Mouse (Mus musculus) erythroblast, embryonic 14.5 days (primary cell): ENCODE measurements around the gene Plac8. TPM values are rescaled to one million over a fixed set of nuclear protein-coding genes. Genes with fewer than 3 reads are reported as not detected.

Experiments used
- H3K27me3 ChIP-seq: 2 replicates; pipeline ENCODE4 v1.6.1; 2012; ENCODE audit warnings: inconsistent platforms; ENCODE audit not compliant: control insufficient read depth
- H3K36me3 ChIP-seq: 2 replicates; pipeline ENCODE4 v1.6.1; 2012; ENCODE audit warnings: mild to moderate bottlenecking, inconsistent platforms; ENCODE audit not compliant: control insufficient read depth
- H3K4me1 ChIP-seq: 2 replicates; pipeline ENCODE4 v1.6.1; 2012; ENCODE audit warnings: inconsistent platforms; ENCODE audit not compliant: control insufficient read depth
- H3K4me3 ChIP-seq: replicated peaks from 2 replicates; pipeline ENCODE3; 2012; ENCODE audit warnings: moderate library complexity, mild to moderate bottlenecking, inconsistent platforms
- H3K9me3 ChIP-seq: 2 replicates; pipeline ENCODE4 v1.6.1; 2012; ENCODE audit warnings: low read length, inconsistent platforms, mixed read lengths; ENCODE audit not compliant: control insufficient read depth
- GATA1 ChIP-seq: IDR thresholded peaks from 2 replicates; pipeline ENCODE4 v1.6.1; 2012; ENCODE audit warnings: low read length, inconsistent platforms, mixed read lengths
- TAL1 ChIP-seq: IDR thresholded peaks from 3 replicates; pipeline ENCODE4 v1.6.1; 2012; ENCODE audit warnings: low read length, inconsistent platforms, mixed read lengths
- polyA plus RNA-seq: library from polyadenylated mRNA; stranded (reverse); fragments of >175 nt; gene quantifications from 2 replicates; pipeline ENCODE4 v1.2.3, GENCODE M21; 2012

The Plac8 gene
- polyA plus RNA-seq, 1 experiment = 0.08 TPM

- TF ChIP-seq TAL1 (no peak), GATA1 (no peak)
- no peak overlapping the region for H3K4me3 ChIP-seq
- peaks cover 14% of the 10 kb centered on the region for H3K36me3 ChIP-seq
- H3K27me3 ChIP-seq = no peaks in the 10 kb centered on the region
- H3K9me3 ChIP-seq = peaks cover 3% of the 10 kb centered on the region; the same call in 1 of the 2 replicates
- peaks cover 4% of the 10 kb centered on the region for H3K4me1 ChIP-seq
These were observed 18.6 kb downstream of the Plac8 start for GRCm38 (mm10) chr5:100553426-100553825.

- Histone ChIP-seq H3K36me3 (peaks cover 29% of the 10 kb centered on the region), H3K4me3 (no peak overlapping the region), H3K27me3 (no peaks in the 10 kb centered on the region), H3K4me1 (peaks cover 4% of the 10 kb centered on the region), H3K9me3 (peaks cover 3% of the 10 kb centered on the region; the same call in 1 of the 2 replicates)
- TF ChIP-seq TAL1 (no peak), GATA1 (no peak)
These were observed 20.1 kb downstream of the Plac8 start for GRCm38 (mm10) chr5:100551952-100552351.

- peaks cover 3% of the 10 kb centered on the region; the same call in 1 of the 2 replicates for H3K9me3 ChIP-seq
- no peak overlapping the region for H3K4me3 ChIP-seq
- H3K27me3 ChIP-seq = no peaks in the 10 kb centered on the region
- peaks cover 45% of the 10 kb centered on the region for H3K36me3 ChIP-seq
- H3K4me1 ChIP-seq = peaks cover 4% of the 10 kb centered on the region
- TF ChIP-seq TAL1 (no peak), GATA1 (no peak)
These were observed 21.9 kb downstream of the Plac8 start for GRCm38 (mm10) chr5:100550151-100550550.

GRCm38 (mm10) chr5:100549311-100549710, 22.7 kb downstream of the Plac8 start:
- H3K27me3 ChIP-seq = no peaks in the 10 kb centered on the region
- H3K9me3 ChIP-seq = peaks cover 3% of the 10 kb centered on the region; the same call in 1 of the 2 replicates
- TF ChIP-seq TAL1 (no peak), GATA1 (no peak)
- H3K4me1 ChIP-seq = peaks cover 4% of the 10 kb centered on the region
- peaks cover 53% of the 10 kb centered on the region for H3K36me3 ChIP-seq
- no peak overlapping the region for H3K4me3 ChIP-seq

- no peak overlapping the region for H3K4me3 ChIP-seq
- peaks cover 64% of the 10 kb centered on the region for H3K36me3 ChIP-seq
- H3K9me3 ChIP-seq = peaks cover 3% of the 10 kb centered on the region; the same call in 1 of the 2 replicates
- no peaks in the 10 kb centered on the region for H3K27me3 ChIP-seq
- H3K4me1 ChIP-seq = peaks cover 4% of the 10 kb centered on the region
- no peak for TF ChIP-seq GATA1
- TF ChIP-seq TAL1 = no peak
These were observed 23.8 kb downstream of the Plac8 start for GRCm38 (mm10) chr5:100548236-100548635.

DNA sequence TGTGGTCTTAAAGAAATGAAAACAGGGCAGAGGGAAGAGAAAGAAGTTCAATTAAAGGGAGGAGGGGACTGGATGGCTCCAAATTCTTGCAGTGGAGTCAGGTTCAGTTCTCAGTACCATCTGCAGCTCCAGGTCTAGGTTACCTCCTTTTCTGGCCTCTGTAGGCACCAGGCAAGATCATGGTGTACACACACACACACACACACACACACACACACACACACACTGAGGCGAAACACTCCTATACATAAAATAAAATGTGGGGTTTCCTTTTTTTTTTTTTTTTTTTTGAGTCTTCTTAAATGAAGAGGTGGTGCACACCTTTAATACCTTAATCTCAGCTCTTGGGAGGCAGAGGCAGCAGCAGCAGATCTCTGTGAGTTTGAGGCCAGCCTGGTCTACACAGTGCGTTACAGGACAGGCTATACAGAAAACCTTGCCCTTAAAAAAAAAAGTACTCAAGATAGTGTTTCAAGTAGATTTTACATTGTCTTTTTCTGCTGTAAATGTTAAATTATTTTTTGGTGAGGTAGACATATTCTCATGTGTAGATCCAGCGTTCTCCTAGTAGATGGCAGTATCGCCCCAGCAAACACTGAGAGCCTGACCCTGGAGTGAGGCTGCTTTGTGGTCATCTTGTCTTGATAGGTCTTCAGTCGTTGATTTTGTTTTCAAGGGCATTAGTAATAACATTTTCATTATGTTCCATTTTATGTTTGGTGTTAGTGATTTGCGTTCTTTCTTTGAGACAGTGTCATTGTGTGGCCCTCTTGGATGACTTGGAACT, 25.6 kb downstream of the Plac8 start:
- Histone ChIP-seq H3K4me3 (no peak overlapping the region), H3K4me1 (no peaks in the 10 kb centered on the region), H3K27me3 (no peaks in the 10 kb centered on the region), H3K36me3 (peaks cover 80% of the 10 kb centered on the region), H3K9me3 (peaks cover 3% of the 10 kb centered on the region; the same call in 1 of the 2 replicates)
- TF ChIP-seq TAL1 = no peak
- no peak for TF ChIP-seq GATA1

- Histone ChIP-seq H3K4me1 (no peaks in the 10 kb centered on the region), H3K36me3 (peaks cover 79% of the 10 kb centered on the region), H3K27me3 (no peaks in the 10 kb centered on the region), H3K9me3 (no peaks in the 10 kb centered on the region), H3K4me3 (no peak overlapping the region)
- TF ChIP-seq GATA1 = no peak
- TF ChIP-seq TAL1 = no peak
These were observed 35.4 kb downstream of the Plac8 start for GRCm38 (mm10) chr5:100536638-100537037.

GRCm38 (mm10) chr5:100535826-100536225, 36.2 kb downstream of the Plac8 start:
- Histone ChIP-seq H3K4me3 (no peak overlapping the region), H3K36me3 (peaks cover 82% of the 10 kb centered on the region), H3K9me3 (no peaks in the 10 kb centered on the region), H3K4me1 (no peaks in the 10 kb centered on the region), H3K27me3 (no peaks in the 10 kb centered on the region)
- TF ChIP-seq GATA1 (no peak), TAL1 (no peak)

DNA sequence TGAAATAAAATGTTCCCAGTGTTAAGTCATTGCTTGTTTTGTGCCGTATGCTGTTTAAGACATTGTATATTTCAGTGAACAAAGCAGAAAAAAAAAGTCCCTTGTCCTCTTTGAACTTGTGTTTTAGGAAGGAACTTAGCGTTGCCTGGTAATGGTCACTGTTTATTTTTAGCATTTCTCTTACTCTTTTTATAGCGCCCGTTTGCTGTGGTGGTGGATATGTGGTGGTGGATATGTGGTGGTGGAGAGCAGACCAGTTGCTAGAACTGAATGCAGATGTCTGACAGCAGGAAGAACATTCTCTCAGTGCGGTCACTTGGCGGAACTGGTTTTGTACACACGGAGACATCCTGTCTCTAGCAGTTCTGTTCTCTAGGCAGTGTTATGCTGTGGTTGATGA, 45.9 kb downstream of the Plac8 start:
- H3K4me1 ChIP-seq = peaks cover 8% of the 10 kb centered on the region
- TF ChIP-seq TAL1 = no peak
- no peak for TF ChIP-seq GATA1
- H3K36me3 ChIP-seq = peaks cover 62% of the 10 kb centered on the region
- H3K27me3 ChIP-seq = no peaks in the 10 kb centered on the region
- no peak overlapping the region for H3K4me3 ChIP-seq
- H3K9me3 ChIP-seq = no peaks in the 10 kb centered on the region
